Mouse (Mus musculus) hindbrain, embryonic 10.5 days (tissue): ENCODE results near the gene Ankrd34a. TPM values are rescaled to one million over a fixed set of nuclear protein-coding genes. Genes with fewer than 3 reads are reported as not detected.

Source experiments
- DNase-seq: peaks from one replicate; pipeline ENCODE4 v3.0.0-alpha.2; 2017; ENCODE audit warnings: low spot score
- H3K27ac ChIP-seq: fragments of 300-500 bp; sonication (generic); 2 replicates; pipeline ENCODE4 v1.5.1; 2016; ENCODE audit warnings: mild to moderate bottlenecking, moderate library complexity
- H3K27me3 ChIP-seq: fragments of 300-500 bp; sonication (generic); 2 replicates; pipeline ENCODE4 v1.6.1; 2016; ENCODE audit warnings: mild to moderate bottlenecking; ENCODE audit not compliant: poor library complexity, insufficient read depth, severe bottlenecking
- H3K36me3 ChIP-seq: fragments of 300-500 bp; sonication (generic); 2 replicates; pipeline ENCODE4 v1.6.1; 2016; ENCODE audit warnings: mild to moderate bottlenecking, moderate library complexity
- H3K4me1 ChIP-seq: fragments of 300-500 bp; sonication (generic); replicated peaks from 2 replicates; pipeline ENCODE4 v1.6.1; 2016; ENCODE audit warnings: mild to moderate bottlenecking
- H3K4me3 ChIP-seq: fragments of 300-500 bp; sonication (generic); 2 replicates; pipeline ENCODE4 v1.5.1; 2016; ENCODE audit warnings: mild to moderate bottlenecking, moderate library complexity
- H3K9me3 ChIP-seq: fragments of 300-500 bp; sonication (generic); 2 replicates; pipeline ENCODE4 v1.6.1; 2016; ENCODE audit warnings: mild to moderate bottlenecking, moderate library complexity
- WGBS: fragments of 180-500 bp; shearing (Covaris S2); methylation state at CpG from one replicate; pipeline ENCODE4 v1.1.7; 2016; 5-methylcytosine and 5-hydroxymethylcytosine counted together
- polyA plus RNA-seq: library from polyadenylated mRNA; unstranded; fragments of >200 nt; fragmentation: Nextera tagmentation; extraction: Ambion mirVana; gene quantifications from 2 replicates; pipeline ENCODE4 v1.2.1, GENCODE M21; 2016

Ankrd34a gene
- polyA plus RNA-seq, 1 experiment from 2014 or later = 1.5 TPM

DNA sequence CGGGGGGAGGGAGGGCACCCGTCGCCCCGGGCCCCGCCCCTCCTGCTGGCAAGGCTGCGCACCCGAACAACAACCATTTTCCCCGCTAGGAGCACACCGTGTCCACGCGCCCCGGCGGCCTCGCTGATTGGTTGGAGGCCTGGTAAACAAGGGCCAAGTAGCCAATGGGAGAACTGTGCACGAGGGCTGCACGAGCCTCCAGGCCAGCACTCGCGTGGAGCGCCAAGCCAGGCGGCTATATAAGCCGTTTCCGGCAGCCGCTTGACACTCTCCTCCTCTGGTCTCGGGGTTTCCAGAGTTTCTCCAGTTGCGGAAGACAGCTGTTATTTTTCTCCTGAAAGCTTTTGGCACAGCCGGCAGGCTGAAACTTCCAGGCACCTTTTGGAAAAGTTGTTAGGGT, 38.7 kb upstream of the Ankrd34a start, which contains the start of gene Txnip:
Txnip (plus strand) TSS at position 264 of the 400 bp plus-strand sequence.
- peaks cover 24% of the 10 kb centered on the region for H3K36me3 ChIP-seq
- peak; percentile 100 for DNase-seq
- H3K4me3 ChIP-seq = peak within 1 kb of the TSS; percentile 75
- no peaks in the 10 kb centered on the region for H3K9me3 ChIP-seq
- peaks cover 53% of the 10 kb centered on the region for H3K4me1 ChIP-seq
- H3K27ac ChIP-seq = peak within 1 kb of the TSS; percentile 92
- under 1% methylated on average over 26 of the region's 26 CpGs for WGBS
- no peaks in the 10 kb centered on the region for H3K27me3 ChIP-seq

DNA sequence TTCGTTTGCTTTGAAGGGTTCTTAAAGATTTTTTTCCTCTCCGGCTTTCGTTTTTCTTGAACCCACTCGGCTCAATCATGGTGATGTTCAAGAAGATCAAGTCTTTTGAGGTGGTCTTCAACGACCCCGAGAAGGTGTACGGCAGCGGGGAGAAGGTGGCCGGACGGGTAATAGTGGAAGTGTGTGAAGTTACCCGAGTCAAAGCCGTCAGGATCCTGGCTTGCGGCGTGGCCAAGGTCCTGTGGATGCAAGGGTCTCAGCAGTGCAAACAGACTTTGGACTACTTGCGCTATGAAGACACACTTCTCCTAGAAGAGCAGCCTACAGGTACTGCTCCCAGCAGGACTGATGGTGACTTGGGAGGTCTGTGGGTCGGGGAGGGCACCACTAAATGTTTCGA, 38.3 kb upstream of the Ankrd34a start:
- Histone ChIP-seq H3K36me3 (peaks cover 24% of the 10 kb centered on the region), H3K4me1 (peaks cover 53% of the 10 kb centered on the region), H3K27me3 (no peaks in the 10 kb centered on the region), H3K27ac (peak overlapping the region; percentile 92), H3K9me3 (no peaks in the 10 kb centered on the region), H3K4me3 (peak overlapping the region; percentile 75)
- DNase-seq = no peak
- under 1% methylated on average over 17 of the region's 17 CpGs for WGBS

DNA sequence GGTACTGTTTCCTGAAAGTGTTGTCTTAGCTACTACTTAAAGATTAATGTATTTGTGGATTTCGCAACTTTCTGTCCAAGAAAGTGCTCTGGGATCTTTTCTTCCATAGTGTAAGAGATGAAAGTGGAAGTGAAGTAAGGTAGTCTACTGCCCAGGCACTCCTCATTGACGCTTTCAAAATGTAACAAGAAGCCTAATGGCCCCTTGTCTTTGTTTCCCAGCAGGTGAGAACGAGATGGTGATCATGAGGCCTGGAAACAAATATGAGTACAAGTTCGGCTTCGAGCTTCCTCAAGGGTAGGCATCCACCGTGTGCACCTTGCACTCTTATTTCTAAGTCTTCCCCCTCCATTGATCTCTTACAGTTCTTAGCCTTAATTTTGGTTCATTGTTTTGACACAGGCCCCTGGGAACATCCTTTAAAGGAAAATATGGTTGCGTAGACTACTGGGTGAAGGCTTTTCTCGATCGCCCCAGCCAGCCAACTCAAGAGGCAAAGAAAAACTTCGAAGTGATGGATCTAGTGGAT, 37.7 kb upstream of the Ankrd34a start:
- Histone ChIP-seq H3K27ac (peak overlapping the region; percentile 92), H3K27me3 (no peaks in the 10 kb centered on the region), H3K9me3 (no peaks in the 10 kb centered on the region), H3K36me3 (peaks cover 24% of the 10 kb centered on the region), H3K4me1 (peaks cover 53% of the 10 kb centered on the region), H3K4me3 (peak overlapping the region; percentile 75)
- no peak for DNase-seq
- WGBS = 55% methylated on average over 10 of the region's 10 CpGs

DNA sequence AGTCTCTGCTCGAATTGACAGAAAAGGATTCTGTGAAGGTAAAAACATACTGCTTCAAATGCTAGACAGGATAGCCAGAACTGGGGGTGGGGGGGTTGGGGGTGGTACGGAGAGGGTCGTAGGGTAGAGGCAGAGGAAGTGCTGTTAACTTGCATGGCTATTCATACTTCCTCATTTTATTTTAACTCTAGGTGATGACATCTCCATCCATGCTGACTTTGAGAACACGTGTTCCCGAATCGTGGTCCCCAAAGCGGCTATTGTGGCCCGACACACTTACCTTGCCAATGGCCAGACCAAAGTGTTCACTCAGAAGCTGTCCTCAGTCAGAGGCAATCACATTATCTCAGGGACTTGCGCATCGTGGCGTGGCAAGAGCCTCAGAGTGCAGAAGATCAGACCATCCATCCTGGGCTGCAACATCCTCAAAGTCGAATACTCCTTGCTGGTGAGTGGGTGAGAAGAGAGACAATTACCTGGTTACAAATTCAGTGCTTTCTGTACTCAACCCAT, 37.0 kb upstream of the Ankrd34a start:
- 88% methylated on average over 12 of the region's 12 CpGs for WGBS
- no peak for DNase-seq
- Histone ChIP-seq H3K4me3 (peak overlapping the region; percentile 75), H3K27me3 (no peaks in the 10 kb centered on the region), H3K36me3 (peaks cover 24% of the 10 kb centered on the region), H3K27ac (no peak overlapping the region; the same call in 1 of the 2 replicates), H3K9me3 (no peaks in the 10 kb centered on the region), H3K4me1 (peaks cover 60% of the 10 kb centered on the region)

DNA sequence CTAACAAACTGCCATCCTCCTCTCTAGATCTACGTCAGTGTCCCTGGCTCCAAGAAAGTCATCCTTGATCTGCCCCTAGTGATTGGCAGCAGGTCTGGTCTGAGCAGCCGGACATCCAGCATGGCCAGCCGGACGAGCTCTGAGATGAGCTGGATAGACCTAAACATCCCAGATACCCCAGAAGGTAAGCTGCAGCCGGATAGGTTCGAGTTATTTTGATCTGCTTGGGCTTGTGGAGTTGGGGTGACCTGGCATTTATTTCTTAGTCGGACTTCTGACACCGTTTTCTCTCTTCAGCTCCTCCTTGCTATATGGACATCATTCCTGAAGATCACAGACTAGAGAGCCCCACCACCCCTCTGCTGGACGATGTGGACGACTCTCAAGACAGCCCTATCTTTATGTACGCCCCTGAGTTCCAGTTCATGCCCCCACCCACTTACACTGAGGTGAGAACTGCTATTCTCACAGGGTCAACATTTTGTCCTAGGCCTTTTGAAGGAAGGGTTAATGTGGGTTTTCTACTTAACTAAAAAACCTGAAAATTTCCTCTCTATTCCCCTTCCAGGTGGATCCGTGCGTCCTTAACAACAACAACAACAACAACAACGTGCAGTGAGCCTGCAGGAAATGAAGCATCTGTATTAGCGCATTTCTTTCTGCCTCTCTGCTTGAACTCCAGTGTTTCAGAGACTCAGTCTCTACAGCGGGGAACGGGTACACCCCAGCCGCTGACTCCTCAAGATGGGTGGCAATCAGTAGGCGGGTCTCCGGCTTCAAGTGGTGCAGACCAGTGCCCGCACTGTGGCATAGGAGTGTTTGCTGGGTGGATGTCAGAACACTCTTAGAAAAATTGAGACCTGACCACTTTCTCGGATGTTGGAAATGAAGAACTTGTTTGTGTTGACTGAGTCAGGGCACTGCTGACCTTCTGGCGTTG, 36.3 kb upstream of the Ankrd34a start:
- 91% methylated on average over 23 of the region's 23 CpGs for WGBS
- no peak overlapping the region; the same call in 1 of the 2 replicates for H3K27ac ChIP-seq
- peak overlapping the region; percentile 75 for H3K4me3 ChIP-seq
- no peaks in the 10 kb centered on the region for H3K27me3 ChIP-seq
- H3K9me3 ChIP-seq = no peaks in the 10 kb centered on the region
- H3K4me1 ChIP-seq = peaks cover 56% of the 10 kb centered on the region
- no peak for DNase-seq
- H3K36me3 ChIP-seq = peaks cover 24% of the 10 kb centered on the region

DNA sequence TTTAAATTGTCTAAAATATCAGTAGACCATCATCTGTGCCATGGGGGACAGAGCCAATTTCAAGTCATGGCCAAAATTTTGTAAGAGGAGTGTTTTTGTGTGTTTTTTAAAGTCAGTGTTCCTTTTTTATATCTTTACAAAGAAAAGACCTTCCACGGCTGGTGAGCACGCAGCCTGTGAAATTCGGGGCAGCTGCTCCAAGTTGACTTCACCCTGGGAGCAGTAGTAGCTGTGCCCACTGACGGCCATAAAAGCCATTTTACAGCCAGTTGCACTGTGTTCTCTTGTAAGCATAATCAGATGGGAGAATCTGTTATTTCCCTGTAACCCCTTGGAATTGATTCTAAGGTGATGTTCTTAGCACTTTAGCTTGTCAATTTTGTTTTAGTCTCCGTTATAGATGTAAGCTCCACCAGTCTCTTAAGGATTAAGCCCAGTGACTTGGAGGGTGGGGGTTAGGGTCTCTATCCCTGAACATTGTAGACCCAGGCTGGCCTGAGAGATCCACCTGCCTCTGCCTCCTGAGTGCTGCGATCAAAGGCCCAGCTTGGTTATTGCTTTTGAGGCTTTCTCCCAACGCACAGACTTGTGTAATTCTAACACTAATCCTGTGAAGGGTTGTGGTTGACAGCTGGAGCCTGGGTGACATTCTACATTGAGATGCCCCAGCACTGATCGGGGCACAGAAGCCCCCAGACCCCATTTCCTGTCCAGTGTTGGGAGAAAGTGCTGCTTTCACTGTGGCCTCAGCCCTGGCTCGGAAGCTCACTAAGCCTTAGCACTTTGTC, 35.4 kb upstream of the Ankrd34a start:
- 92% methylated on average over 9 of the region's 9 CpGs for whole genome bisulfite sequencing
- no peaks in the 10 kb centered on the region for H3K9me3 ChIP-seq
- no peak overlapping the region for H3K27ac ChIP-seq
- H3K4me1 ChIP-seq = peaks cover 49% of the 10 kb centered on the region
- H3K36me3 ChIP-seq = peaks cover 24% of the 10 kb centered on the region
- peak overlapping the region; percentile 75 for H3K4me3 ChIP-seq
- no peaks in the 10 kb centered on the region for H3K27me3 ChIP-seq
- DNase-seq = no peak

DNA sequence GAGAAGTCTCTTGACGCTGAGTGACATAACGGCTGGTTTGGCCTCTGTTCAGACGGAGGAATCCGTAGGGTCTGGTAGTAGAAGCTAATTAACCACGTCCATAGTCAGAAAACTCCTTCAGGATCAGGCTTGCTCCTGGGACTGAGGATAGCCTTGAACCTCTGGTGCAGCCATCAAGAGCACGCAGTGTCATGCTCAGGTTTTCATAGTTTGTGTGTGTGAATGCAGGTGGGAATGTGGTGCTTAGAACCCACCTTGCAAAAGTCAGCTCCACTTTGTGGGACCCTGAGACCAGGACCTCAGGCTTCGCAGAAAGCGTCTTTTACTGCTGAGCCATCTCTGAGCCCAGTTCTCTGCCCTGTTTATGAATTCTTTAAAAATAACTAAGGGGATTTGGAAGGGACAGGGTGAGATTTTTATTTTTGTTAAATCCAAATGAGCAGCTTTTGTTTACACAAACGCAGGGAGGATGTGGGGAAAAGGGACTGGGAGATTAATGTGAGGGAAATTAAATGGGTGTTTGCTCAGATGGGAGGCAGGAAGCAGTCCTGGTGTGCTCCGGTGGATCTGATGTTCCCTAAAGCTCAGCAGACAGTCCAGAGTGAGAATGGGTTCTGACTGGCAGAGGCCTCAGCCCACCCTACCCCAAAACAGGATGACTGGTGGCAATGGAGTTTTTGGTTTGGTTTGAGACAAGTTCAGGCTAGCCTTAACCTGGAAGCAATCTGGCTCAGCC, 34.3 kb upstream of the Ankrd34a start:
- peaks cover 39% of the 10 kb centered on the region for H3K4me1 ChIP-seq
- H3K27ac ChIP-seq = no peak overlapping the region
- H3K27me3 ChIP-seq = no peaks in the 10 kb centered on the region
- no peak overlapping the region for H3K4me3 ChIP-seq
- WGBS = 71% methylated on average over 10 of the region's 10 CpGs
- DNase-seq = no peak
- no peaks in the 10 kb centered on the region for H3K9me3 ChIP-seq
- H3K36me3 ChIP-seq = peaks cover 24% of the 10 kb centered on the region

DNA sequence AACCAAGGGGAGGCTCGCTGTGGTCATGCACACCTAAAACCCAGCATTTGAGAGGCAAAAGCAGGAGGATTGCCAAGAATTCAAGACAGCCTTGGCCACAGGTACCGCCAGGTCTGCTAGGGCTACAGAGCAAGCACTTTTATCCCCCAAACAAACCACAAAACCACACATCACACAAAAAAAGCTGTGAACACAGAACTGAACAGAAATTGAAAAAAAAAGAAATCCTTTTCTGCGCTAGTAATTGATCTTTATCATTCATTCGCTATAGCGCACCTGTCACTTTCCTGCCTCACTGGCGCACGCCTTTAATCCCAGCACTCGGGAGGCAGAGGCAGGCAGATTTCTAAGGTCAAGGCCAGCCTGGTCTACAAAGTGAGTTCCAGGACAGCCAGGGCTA, 33.2 kb upstream of the Ankrd34a start:
- Histone ChIP-seq H3K27ac (no peak overlapping the region), H3K36me3 (peaks cover 24% of the 10 kb centered on the region), H3K9me3 (no peaks in the 10 kb centered on the region), H3K4me3 (no peak overlapping the region), H3K27me3 (no peaks in the 10 kb centered on the region), H3K4me1 (peaks cover 38% of the 10 kb centered on the region)
- WGBS = 95% methylated on average over 8 of the region's 8 CpGs
- no peak for DNase-seq

DNA sequence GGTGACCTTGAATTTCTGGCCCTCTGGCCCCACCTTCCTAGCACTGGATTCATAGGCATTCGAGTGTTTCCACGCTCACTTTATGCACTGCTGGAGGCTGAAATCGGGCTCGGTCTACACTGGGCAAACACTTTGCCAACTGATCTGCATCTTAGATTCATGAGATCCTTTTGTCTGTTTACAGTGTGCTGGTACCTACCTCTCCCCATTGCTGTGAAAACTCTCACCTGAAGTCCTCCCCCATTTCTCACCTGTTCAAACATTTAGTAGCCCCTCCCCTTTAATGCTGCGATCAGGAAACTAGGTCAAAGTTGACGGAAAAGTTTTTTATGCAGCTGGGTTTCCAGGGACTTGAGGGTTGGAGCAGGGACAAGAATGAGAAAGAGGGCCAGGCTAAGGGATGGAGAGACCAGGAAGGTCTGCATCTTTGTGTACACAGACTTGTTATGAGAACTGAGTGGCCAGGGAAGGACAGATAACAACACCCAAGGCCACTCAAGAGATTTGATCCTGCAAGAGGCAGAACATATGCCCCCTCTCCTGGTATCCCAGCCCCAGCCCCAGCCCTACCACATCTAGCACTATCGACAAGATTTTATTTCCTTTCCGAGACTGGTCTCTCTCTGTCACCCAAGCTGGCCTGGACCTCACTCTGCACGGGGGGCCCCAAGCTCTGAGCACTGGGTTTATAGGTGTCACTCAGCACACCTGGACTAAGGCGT, 32.4 kb upstream of the Ankrd34a start:
- H3K9me3 ChIP-seq = no peaks in the 10 kb centered on the region
- peaks cover 38% of the 10 kb centered on the region for H3K4me1 ChIP-seq
- H3K4me3 ChIP-seq = no peak overlapping the region
- no peaks in the 10 kb centered on the region for H3K27me3 ChIP-seq
- H3K27ac ChIP-seq = peak overlapping the region; percentile 53
- H3K36me3 ChIP-seq = peaks cover 24% of the 10 kb centered on the region
- DNase-seq = no peak
- WGBS = 79% methylated on average over 10 of the region's 10 CpGs

DNA sequence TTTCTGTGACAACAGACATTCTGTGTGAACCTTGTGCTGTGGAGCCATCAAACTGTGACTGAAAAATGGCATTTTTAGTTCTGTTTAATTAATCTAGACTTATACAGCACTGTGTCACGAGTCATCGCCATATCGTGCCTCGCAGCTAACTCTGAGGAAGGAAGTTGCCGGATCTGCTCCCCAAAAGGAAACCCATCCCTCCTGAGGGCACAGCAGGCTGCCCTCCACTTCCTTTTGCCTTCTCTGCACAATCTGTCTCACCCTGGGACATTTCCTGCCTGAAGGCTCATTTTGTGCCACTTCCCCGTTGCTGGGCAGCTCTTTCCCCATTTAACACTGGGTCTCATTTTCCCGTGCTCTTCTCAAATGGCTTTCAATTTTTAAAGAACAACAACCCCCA, 31.8 kb upstream of the Ankrd34a start:
- Histone ChIP-seq H3K27ac (peak overlapping the region; percentile 53; the same call in 1 of the 2 replicates), H3K9me3 (no peaks in the 10 kb centered on the region)

DNA sequence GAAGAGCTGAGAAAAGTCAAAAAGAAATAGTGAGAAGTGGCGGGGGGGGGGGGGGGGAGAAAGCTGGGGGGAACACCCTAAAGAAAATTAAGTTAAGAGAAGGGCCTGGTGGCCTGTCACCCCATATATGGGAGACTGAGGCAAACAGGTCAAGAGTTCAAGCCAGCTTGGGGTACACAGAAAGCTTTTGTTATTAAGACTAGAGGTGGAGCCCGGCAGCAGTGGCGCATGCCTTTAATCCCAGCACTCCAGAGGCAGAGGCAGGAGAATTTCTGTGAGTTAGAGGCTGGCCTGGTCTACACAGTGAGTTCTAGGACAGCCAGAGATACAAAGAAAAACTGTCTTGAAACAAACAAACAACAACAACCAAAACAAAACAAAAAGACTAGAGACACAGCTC, 31.3 kb upstream of the Ankrd34a start:
- peaks cover 35% of the 10 kb centered on the region for H3K4me1 ChIP-seq
- no peak overlapping the region for H3K4me3 ChIP-seq
- no peak for DNase-seq
- WGBS = 85% methylated on average over 3 of the region's 3 CpGs
- no peak overlapping the region for H3K27ac ChIP-seq
- H3K27me3 ChIP-seq = no peaks in the 10 kb centered on the region
- no peaks in the 10 kb centered on the region for H3K9me3 ChIP-seq
- H3K36me3 ChIP-seq = peaks cover 14% of the 10 kb centered on the region

More for the DNA sequence above, 31.8 kb upstream of the Ankrd34a start:
- peaks cover 38% of the 10 kb centered on the region for H3K4me1 ChIP-seq
- WGBS = 69% methylated on average over 7 of the region's 7 CpGs
- peaks cover 18% of the 10 kb centered on the region for H3K36me3 ChIP-seq
- H3K27me3 ChIP-seq = no peaks in the 10 kb centered on the region
- no peak for DNase-seq
- H3K4me3 ChIP-seq = no peak overlapping the region
